Mouse (Mus musculus) CD4-positive helper T cell, adult 2 months (primary cell): ENCODE results near the gene Asb10.
"Not testable (repeated sequence)": the region's sequence is repeated elsewhere in the genome, so short reads cannot be mapped to it uniquely, and the experiment has no call there.

Source experiments
- DNase-seq: peaks from one replicate; pipeline ENCODE4 v3.0.0-alpha.2; 2012; ENCODE audit warnings: low read depth, missing footprints, low spot score

The Asb10 gene

DNA sequence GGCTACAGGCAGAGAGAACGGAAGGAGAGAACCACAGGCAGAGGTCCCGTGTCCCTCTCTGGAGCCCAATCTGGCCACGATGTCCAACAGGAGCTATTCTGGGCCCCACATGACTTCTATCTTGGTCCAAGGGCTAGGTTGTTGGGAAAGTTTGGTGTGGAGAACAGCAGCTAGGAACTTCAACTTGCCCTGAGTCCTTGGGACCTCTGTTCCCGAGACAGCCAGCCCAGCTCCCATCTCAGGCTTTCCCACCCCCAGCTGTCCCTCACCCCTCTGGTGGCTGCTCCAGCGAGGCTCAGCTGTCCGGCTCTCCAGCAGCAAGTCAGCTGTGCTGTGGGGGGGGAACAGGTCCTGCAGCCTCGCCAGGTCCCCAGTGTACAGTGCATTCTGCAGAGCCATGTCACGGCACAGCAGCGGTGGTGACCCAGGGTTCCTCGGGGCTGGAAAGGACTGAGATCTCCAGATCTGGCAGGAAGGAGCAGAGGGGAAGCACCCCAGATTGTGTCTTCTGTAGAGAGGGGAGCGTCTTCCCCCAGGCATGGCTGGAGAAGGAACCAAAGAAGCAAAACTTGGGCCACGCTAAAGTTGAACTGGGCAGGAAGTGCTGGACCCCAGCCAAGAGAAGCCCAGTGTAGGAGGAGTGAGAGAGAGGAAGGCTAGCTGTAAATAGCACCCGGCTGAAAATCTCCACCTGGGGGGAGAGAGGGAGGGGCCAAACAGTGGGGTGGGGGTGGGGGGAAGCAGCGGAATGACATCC lies at the start of gene Asb10:
Gene Asb10, minus strand, starts transcription at position 592 of the 757 bp plus-strand sequence.
- no peak for DNase-seq

DNA sequence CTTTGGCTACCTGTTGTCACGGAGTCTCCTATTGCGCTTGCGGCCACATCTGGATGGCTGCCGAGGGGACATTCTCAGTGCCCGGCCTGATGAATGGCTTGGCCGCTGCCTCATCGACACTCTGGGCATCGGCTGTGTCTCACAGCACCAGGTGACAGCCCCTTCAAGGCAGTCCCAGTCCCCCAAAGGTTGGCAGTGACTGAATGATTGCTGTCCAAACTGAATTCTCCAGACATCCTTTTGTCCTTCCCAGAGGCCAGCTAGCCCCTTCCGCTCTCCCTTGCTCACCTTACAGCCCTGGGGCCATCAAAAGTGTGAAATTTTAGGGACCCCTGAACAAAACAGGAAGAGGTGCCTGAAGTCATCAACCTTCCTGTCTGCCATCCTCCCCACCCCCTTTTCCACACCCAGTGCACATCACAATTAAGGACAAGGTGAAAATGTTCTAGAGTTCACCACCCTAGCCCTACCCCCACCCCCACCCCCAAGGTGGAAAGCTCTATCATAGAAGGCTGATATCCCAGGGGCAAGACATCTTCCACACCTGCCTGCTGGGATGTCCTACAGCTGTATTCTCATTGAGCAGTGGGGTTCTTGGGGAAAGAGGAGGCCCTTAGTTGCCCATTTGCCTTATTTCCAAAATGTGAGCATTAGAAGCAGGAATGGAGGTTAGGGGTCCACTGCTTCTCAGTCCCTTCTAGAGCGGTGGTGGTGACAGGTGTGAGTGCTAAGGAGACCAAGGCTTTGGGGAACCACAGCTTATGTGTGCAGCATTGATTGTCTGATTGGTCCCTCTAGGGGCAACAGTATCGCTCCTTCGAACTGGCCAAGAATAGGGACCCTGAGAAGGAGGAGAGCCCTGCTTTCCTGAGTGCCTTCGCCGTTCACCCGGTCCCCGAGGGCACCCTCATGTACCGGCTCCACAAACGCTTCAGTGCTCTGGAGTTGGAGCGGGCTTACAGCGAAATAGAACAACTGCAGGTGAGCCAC lies 49.0 kb upstream of the Asb10 start:
- no peak for DNase-seq

DNA sequence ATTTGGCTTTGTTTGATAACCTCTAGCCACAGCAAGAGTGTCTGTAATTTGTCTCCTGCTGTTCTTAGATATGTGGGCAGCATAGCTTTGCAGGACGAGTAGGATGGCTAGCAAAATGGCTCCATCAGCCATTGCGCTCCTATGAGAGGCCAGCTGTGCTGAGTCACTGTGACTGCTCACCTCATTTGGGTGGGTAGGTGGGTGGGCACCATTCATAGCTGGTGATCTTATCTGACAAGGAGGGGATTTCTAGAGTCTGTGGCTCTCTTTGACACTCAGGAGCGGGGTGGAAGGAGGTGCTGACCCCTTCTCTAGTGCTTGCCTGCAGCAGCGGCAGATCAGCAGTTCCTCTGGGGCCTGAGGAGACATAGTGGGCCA lies 46.4 kb upstream of the Asb10 start:
- DNase-seq = peak; percentile 22

DNA sequence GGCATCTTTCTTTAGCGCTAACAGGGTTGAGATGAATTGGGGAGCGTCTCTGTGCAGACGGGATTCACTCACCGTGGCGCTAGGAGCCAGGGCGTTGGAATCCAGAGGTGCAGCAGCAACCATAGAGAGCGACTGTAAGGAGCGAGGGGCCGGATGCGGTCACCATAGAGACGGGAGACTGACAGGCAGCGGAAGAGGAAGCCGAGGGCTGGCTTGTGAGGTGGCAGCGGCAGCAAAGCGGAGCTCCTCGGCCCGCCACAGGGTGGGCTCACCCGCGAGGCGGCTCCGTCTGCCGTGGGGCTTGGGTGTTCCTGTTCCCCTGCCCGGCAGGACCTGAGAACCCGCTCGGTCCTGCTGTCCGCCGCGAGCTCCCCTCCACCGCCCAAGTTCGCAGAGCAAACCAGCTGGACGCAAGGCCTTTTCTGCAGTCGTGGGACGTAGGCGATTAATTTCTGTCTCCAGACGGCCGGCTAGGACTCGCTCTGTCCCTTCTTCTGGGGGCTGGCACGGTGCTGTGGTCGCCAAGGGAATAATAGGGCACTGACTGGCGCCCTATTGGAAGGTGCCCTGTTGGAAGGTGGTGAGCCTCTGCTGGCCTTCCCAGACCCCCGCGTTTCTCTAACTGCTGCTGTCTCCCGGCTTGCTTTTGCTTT lies 45.9 kb upstream of the Asb10 start, which contains the start of gene Chpf2:
Gene Chpf2, plus strand, starts transcription at position 195 of the 653 bp plus-strand sequence.
- DNase-seq = peak; percentile 89

DNA sequence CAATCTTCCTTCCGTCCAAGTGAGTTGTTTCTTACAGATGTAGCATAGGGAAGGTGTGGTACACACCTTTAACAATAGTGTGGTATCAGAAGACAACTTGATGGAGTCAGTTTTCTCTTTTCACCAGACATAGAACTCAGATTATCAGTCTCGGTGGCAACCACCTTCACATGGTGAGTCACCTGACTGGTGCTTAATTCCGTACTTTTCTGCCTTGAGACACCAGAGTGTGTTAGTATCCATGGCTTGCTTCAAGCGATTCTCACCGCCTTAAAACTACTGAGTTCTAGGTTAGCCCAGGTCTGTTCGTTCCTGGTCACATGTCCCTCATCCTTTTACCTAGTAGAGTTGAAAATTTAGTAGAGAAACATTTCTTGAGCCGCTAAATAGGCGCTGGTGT lies 45.3 kb upstream of the Asb10 start:
- DNase-seq = no peak

DNA sequence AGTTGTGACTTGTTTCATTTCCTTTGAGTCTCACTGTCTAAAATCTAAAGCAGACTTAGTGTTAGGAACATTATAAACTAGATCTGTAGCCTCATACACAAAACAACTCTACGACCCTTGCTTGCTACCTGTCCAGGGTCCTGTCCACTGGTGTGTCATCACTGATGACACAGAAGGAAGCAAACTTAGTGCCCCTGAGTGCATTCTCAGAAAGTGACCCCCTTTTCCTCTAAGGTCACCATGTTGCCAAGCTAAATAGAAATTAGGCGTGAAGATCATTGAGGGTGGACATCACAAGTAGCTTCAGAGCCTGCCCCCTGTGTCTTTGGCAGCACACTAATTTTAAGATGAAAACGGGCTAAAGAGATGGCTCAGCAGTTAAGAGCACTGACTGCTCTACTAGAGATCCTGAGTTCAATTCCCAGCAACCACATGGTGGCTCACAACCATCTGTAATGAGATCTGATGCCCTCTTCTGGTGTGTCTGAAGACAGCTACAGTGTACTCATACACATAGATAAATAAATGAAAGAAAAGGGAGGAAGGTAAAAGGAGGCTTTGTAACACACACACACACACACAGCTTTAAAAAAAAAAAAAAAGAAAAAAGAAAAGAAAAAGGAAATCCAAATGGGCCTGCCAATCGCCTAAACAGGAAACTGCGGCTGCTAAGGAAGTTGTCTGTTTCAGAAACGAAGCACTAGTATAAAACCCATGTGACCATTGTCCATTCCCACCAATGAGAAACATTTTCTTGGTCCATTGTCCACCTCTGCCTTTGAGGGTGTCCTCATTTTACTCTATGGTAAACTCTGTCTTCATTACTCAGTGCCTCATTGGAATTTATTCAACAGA lies 37.6 kb upstream of the Asb10 start:
- no peak for DNase-seq

DNA sequence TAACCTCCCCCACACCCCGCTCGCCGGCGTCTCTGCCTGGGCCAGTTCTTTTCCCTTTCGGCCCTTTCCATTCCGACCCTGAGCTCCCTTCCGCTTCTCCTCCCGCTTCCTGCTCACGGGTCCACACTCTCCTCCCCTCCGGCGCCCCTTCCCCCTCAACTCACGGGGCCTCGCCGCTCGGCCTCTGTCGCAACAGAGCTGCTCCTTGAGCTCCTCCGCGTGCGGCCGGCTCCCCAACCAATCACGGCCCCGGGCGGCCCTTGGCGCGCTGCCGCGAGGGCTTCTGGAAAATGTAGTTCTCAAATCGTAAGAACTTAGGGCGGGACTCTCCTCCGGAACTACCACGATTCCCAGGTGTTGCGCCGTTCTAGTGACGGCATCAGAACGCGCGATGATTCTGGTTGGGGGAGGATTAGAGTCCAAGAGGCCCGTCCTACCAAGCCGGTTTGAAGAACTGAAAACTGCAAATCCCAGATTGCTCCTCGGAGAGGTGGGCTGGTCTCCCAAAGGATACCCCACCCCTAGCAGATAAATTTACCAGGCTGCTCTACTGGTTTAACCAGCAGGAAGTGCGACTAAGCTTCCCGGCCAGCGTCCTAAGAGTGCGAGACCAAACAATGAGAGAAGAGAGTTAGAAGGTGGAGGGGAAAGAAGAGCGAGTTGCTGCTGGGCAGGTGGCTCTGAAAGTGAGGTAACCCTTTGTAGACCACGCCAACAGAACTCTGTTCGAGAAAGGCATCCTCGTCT lies 36.6 kb upstream of the Asb10 start, which contains the start of gene Abcf2:
Gene Abcf2, minus strand, starts transcription at position 285 of the 747 bp plus-strand sequence.
- DNase-seq = peak; percentile 99

DNA sequence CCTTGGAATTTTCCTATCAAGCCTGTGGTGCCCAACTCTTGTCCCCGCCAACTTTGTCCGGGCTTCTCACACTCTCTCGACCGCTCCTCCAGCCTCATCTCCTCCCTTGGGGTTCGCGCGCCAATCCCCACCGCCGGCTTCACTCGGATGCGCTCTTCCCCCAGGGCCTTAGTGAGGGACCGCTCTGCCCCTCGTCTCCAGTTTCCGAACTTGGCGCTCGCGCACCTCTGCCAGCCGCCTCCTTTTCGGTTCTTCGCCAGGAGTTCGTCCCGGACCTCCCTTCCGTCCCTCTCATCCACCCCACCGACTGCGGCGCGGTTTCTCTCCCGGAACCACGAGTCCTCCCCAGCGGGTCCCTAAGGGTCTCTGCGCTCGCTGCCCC lies 36.0 kb upstream of the Asb10 start:
- no peak for DNase-seq

DNA sequence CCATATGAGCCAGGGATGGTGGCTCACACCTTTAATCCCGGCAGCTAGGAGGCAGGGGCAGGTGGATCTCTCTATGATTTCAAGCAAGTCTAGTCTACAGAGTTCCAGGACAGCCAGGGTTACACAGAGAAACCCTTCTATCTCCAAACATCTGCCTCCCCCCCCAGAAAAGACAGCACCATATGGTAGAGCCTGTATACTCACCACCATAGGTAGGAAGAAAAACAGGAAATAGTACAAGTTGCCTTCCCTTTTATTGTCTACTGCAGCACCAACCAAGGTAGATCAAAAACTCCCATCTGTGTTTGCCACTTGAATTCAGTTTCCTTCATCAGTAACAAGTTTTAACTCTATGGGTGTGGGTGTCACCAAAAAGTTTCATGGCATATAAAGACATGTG lies 35.2 kb upstream of the Asb10 start:
- peak; percentile 16 for DNase-seq

DNA sequence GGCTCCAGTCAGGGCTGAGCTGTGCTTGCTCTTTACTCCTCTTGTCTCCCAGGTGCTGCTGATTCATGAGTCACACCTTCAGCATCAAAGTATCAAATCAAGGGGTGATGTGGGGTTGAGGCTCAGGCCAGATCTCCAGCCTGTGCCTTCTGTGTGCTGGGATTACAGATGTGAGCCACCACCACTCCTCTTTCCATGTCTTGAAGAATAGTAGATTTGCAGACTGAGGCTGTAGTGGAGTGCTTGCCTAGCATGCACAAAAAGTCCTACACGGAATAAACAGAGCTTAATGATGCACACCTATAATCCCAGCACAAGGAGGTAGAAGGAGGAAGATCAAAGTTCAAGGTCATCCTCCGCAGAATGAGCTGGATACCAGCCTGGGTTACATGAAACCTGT lies 15.9 kb upstream of the Asb10 start, which contains the start of gene 4931409K22Rik:
Gene 4931409K22Rik, minus strand, starts transcription at position 101 of the 400 bp plus-strand sequence.
- no peak for DNase-seq

DNA sequence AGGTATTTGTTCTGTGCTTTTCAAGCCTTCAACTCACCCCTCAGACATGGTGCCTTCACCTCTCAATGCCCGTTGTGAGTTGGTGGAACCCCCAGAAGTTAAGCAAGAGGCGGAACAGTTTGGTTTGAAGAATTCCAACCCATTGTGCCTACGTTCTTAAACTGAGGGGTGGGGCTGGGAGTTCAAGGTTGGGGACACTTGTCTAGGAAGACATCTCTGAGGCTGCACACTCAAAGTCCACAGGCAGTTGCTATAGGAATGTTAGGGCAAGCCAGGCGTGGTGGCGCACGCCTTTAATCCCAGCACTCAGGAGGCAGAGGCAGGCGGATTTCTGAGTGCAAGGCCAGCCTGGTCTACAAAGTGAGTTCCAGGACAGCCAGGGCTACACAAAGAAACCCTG lies 14.6 kb upstream of the Asb10 start:
- not testable (repeated sequence) for DNase-seq

DNA sequence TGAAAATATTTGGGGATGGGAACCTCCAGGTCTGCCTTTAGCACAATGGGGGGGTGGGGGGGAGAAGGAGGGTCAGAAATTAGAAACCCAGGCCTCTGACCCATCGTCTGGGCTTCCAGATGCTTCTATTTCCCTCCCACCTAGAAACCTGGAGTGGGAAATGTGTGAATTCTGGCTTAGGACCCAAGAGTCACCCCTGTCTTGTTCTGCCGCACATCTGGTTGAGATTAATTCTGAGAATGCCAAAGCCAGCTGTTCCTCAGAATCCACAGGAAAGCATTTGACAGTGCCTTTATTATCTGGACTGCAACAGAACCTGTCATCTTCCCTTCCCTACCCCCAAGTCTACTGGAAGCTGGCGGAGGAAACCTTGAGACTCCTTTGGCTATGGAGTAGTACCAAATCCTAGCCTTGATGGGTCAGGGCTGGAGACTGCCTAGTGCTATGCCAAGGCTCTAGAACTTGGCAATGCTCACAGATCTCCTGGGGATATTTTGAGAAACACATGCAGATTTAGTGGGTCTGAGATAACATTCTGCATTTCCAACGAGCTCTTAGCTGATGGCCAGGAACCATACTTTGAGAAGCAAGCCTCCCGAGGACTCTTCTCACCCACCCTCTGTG lies 13.0 kb upstream of the Asb10 start:
- no peak for DNase-seq

DNA sequence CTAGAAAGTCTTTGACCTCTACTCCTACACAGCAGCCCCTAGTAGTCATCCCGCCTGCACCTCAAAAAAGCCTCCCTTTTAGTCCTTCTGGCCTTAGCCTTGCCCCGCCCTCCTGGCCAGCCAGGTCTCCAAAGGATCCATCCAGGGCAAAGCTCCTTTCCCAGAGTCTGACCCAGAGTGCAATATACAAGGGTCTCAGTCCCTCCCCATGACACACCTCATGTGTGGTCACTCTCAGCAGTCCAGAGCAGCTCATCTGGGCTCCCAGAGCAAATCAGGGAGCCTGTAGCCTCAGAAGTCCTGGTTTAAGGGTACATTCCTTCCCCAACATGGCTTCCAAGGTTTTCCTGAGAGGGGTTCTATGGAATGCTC lies 10.5 kb upstream of the Asb10 start:
- DNase-seq = no peak

DNA sequence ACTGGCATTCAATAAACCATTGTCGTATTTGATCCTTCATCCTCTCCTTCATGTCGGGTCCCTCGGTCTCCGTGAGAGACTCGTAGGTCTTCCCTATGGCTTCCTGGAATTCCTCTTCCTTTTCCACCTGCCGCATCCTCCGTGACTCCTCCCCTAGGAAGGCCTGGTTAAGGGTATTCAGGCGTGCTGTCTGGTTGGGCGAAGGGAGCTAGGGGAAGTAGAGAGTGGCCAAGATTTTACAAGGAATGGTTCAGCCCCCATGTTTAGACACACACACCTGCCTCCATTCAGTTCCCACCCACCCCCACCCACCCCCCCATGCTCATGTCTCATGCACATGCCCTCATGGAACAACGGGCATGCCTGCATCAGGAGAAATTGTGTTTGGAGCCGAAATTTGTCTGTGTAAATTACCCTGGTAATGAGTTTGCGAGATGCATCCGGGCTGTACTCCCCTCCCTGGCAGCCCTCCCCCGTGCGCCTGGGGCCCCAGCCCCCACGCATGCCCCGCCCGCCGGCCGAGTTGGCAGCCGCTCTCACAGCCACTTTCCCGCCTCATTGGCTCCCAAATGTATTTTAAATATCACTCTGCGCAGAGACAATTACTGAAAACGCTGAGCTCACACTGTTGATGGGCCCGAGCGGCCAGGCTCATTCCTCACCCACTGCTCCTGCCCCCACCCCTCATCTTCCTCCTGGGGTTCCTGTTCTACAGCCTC lies 10.0 kb upstream of the Asb10 start:
- no peak for DNase-seq

DNA sequence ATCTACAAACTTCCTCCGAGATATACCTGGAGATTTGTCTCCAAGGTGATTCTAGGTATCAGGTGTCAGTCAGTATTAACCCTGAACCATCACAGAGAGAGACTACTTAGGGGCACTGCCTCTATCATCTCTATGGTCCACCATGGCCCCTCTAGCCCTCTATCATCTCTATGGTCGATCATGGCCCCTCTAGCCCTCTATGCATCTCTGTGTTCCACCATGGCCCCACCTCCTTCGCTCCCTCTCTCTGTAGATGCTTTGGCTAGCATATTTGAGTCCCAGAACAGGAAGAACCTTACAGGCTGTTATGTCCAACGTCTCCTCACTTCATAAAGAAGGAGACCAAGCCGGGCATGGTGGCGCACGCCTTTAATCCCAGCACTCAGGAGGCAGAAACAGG lies 1.9 kb upstream of the Asb10 start:
- DNase-seq = no peak

DNA sequence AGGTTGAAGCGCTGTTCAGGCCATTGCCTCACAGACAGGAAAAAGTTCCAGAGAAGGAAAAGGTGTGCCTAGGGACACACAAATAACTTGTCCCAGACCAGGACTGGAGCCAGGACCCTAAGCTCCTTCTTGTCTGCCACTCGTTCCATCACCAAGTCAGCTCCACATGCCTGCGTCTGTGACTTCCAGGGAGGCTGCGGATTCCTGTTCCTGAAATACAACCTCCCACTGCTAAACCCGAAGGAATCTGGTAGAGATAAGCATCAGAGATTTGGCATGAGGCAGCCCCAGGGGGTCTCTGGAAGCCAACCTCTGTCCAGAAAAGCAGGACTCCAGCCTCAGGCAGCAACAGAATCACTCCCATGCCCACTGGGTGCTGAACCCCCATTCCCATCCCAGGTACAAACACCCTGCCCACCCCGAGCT lies 379 bp upstream of the Asb10 start:
- DNase-seq = no peak

DNA sequence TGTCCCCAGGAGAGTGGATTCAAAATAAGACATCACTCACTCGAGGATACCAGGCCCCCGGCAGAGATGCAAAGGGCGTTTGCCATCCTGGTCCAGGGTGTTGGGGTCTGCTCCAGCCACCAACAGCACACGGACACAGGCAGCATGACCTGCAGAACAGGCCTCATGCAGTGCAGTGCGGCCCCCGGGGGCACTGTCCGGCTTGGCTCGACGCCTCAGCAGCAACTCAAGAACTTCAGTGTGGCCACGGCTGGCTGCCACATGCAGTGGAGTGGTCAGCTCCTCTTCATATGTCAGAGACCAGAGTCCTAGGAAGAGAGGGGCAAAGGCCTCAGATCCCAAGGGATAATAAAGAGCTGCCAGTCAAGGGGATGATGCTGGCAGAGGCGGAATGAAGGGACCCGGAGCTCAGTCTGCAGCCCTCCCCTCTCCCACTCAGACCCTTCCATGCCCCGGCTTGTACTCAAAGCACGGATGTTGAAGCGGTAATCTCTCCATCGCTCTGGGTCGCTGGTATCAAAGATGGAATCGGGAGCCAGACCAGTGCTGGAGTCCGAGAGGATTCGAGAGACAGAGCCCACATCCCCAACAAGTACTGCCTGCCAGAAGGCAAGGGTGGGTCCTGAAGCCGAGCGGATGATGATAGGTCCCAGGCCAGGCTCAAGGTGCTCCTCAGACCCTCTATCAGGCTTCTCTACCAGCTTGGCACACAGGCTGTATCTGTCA lies 1.0 kb downstream of the Asb10 start:
- DNase-seq = no peak

DNA sequence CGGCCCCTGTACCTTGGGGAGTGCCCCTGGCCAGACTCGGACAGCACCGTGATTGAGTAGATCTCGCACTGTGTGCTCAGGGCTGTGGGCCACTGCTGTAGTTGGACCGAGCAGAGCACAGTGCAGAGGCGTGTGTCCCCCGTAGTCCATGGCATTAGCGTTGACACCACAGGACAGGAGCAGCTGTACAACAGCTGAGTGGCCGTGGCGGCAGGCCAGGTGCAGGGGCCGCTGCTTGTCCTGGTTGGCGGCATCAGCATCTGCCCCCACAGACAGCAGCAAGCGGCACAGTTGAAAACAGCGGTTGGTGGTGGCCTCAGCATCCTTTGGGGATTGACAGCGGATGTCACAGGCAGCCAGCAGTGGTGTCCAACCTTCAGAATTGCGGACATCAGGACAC lies 3.2 kb downstream of the Asb10 start:
- no peak for DNase-seq
